Mouse (Mus musculus): ENCODE data around the gene Plxnb2. TPM values are rescaled to one million over a fixed set of nuclear protein-coding genes. Genes with fewer than 3 reads are reported as not detected.

Gene Plxnb2
- polyA plus RNA-seq, 1 experiment: 100 TPM

DNA sequence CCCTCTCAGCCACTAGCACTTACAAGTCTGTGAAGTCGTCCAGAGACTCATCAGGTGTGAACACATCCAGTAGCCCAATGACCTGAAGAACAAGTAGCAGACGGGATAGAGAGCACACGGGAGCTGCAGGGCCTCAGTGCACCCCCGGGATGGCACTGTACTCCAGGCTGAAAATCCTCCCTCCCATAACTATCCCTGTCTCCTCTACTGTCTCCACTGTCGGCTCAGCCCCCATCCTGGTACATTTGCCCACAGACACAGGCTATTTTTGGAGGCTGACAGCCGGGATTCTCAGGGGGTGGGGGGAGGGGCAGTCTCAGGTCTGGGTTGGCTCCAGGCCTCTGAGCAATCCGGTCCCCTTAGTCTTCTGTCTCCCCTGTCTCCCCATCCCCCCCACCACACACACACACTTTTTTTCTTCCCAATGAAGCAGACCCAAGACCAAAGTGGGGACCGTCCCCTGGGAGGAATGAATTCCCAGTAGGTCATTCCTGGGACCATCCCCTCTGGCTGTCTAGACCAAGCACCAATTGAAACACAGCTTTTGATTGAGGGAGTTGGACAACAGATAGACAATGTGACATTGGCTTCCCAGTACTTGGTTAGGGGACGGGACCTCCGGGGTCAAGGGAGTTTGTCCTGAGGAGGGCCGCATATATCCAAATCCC, 43.1 kb downstream of the Plxnb2 start:
- TF ChIP-seq FLI1 (IDR thresholded peaks at IDR 0.05; ENCODE audit: low read length): no peak
- peaks cover 89% of the 10 kb centered on the region for H3K27me3 ChIP-seq (replicated peaks)
- peaks cover 7% of the 10 kb centered on the region; the same call in 1 of the 2 replicates for H3K9me3 ChIP-seq
- peaks cover 16% of the 10 kb centered on the region for H3K4me1 ChIP-seq
- no peaks in the 10 kb centered on the region for H3K36me3 ChIP-seq (replicated peaks; ENCODE audit: low read length)
- no peak overlapping the region for H3K4me3 ChIP-seq (replicated peaks)

DNA sequence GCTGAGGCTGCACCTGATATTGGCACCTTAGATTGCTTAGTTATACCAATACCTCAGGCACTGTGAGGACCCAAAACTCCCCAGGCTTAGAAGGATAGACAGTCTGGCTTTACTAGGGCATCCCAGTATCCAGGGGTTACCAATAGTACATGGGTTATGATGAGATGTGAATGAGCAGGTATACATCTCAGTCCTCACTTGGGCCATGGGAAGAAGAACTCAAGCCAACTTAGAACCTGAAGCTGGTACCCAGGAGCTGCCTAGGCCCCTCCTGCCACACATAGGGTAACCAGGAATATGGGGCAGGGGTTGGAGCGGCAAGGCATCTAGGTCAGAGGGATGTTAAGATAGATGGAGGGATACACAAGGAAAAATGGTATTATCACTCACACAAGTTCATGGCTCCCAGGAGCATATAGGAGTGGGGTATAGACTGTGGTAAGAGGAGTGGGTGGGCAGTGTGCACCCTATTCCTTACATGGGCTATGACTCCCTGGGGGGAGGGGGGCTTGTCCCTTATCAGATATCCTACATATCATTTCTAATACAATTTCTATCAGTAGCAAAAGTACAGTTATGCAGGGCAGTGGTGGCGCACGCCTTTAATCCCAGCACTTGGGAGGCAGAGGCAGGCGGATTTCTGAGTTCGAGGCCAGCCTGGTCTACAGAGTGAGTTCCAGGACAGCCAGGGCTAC, 44.0 kb downstream of the Plxnb2 start:
- peaks cover 9% of the 10 kb centered on the region; the same call in 1 of the 2 replicates for H3K9me3 ChIP-seq
- no peak overlapping the region for H3K4me3 ChIP-seq (replicated peaks)
- no peaks in the 10 kb centered on the region for H3K36me3 ChIP-seq (replicated peaks; ENCODE audit: low read length)
- H3K4me1 ChIP-seq: peaks cover 23% of the 10 kb centered on the region
- peaks cover 89% of the 10 kb centered on the region for H3K27me3 ChIP-seq (replicated peaks)
- no peak for TF ChIP-seq GATA1 (IDR thresholded peaks at IDR 0.05; ENCODE audit: borderline replicate concordance, low read length)
- no peak for TF ChIP-seq FLI1 (IDR thresholded peaks at IDR 0.05; ENCODE audit: low read length)

DNA sequence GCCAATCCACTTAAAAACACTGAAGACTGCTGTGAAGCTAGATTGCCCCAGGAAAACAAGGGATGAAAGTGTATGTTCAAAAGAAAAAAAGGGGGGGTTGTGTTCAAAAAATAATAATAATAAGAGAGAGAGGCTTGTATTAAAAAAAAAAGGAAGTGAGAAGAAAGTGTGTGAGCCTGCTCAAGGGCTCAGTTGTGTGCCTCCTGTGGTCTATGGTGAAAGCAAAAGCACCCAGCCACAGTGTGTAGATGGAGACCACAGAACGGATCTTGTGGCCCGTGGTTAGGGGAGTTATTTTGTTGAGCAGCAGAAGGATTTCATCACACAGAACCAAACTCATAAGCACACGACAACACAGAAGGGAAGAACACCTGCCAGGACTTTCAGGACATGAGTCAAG, 49.3 kb downstream of the Plxnb2 start:
- Histone ChIP-seq H3K9me3 (peaks cover 9% of the 10 kb centered on the region; the same call in 1 of the 2 replicates), H3K4me3 (replicated peaks) (no peak overlapping the region), H3K4me1 (peaks cover 53% of the 10 kb centered on the region), H3K27me3 (replicated peaks) (peaks cover 57% of the 10 kb centered on the region), H3K36me3 (replicated peaks; ENCODE audit: low read length) (peaks cover 5% of the 10 kb centered on the region)
- no peak for TF ChIP-seq FLI1 (IDR thresholded peaks at IDR 0.05; ENCODE audit: low read length)
- TF ChIP-seq GATA1 (IDR thresholded peaks at IDR 0.05; ENCODE audit: borderline replicate concordance, low read length): no peak

DNA sequence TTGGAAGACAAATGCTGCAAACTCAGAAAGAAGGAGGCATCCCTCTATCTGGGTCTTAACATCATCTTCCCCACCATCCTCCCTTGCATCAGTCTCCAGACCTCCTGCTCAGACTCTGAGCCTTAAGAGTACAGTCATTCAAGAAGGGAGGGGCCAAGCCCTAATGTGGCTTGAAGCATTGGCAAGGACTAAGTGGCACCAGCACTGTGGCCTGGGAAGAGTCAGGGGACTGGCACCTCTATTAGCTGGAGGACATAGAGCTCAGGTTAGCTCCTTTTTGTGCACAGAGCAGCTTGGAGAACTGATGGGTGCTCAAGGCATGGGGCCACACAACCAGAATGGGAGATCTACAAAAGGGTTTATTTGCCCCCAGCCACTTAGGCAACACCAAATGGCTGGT, 50.3 kb downstream of the Plxnb2 start:
- Histone ChIP-seq H3K36me3 (replicated peaks; ENCODE audit: low read length) (peaks cover 14% of the 10 kb centered on the region), H3K27me3 (replicated peaks) (peaks cover 46% of the 10 kb centered on the region), H3K9me3 (peaks cover 9% of the 10 kb centered on the region; the same call in 1 of the 2 replicates), H3K4me3 (replicated peaks) (no peak overlapping the region), H3K4me1 (peaks cover 53% of the 10 kb centered on the region)
- TF ChIP-seq FLI1 (IDR thresholded peaks at IDR 0.05; ENCODE audit: low read length) (no peak), GATA1 (IDR thresholded peaks at IDR 0.05; ENCODE audit: borderline replicate concordance, low read length) (no peak)

DNA sequence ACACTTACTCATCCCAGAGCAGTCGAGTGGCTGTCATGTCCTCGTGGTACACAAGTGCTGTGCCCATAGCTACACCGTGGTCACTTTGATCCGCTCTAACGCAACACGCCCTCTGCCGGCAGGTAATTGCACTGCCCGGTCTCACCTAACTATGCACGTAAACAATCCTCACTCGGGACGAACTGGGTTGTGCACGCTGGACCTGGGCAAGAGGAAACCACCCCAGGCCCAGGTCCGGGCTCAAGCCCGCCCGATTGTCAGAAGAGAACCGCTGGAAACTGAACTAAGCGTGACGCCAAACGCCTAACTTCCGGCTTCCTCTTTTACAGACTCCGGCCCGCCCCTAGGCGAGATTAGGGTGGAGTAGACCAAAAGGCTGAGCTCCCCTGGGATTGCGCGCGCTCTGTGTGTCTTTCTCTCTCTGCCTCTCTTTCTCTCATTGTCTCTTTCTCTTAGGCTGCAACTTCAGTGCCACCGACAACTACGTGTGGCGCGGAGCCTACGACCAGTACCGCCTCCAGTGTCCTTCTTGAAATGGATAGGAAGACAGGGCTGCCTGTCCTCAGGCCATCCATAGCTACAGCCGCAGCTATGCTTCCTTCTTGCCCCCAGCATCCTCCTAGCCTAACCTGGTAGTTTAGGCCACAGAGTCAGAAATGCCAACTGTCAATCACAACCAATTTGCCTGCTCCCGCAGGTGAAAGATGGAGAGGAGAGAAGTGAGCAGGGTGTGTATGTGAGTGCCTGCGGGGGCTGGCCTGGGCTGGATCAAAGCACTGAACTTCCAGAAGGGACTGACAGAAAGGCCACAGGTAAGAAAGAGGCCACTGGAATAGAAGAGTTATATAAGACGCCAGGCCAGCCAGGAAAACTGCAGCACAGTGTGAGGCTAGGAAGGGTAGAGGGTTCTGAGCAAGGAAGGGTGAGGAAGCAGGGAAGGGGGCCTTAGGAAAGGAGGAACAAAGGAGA, 51.9 kb downstream of the Plxnb2 start, which contains the start of gene Hdac10:
Gene Hdac10 (minus strand): TSS at position 319 of the 969 bp plus-strand sequence.
- peaks cover 60% of the 10 kb centered on the region for H3K4me1 ChIP-seq
- H3K9me3 ChIP-seq: peaks cover 7% of the 10 kb centered on the region; the same call in 1 of the 2 replicates
- H3K4me3 ChIP-seq (replicated peaks): peak within 1 kb of the TSS; percentile 97
- TF ChIP-seq FLI1 (IDR thresholded peaks at IDR 0.05; ENCODE audit: low read length) (no peak), GATA1 (IDR thresholded peaks at IDR 0.05; ENCODE audit: borderline replicate concordance, low read length) (no peak)
- peaks cover 25% of the 10 kb centered on the region for H3K36me3 ChIP-seq (replicated peaks; ENCODE audit: low read length)
- peaks cover 37% of the 10 kb centered on the region for H3K27me3 ChIP-seq (replicated peaks)

DNA sequence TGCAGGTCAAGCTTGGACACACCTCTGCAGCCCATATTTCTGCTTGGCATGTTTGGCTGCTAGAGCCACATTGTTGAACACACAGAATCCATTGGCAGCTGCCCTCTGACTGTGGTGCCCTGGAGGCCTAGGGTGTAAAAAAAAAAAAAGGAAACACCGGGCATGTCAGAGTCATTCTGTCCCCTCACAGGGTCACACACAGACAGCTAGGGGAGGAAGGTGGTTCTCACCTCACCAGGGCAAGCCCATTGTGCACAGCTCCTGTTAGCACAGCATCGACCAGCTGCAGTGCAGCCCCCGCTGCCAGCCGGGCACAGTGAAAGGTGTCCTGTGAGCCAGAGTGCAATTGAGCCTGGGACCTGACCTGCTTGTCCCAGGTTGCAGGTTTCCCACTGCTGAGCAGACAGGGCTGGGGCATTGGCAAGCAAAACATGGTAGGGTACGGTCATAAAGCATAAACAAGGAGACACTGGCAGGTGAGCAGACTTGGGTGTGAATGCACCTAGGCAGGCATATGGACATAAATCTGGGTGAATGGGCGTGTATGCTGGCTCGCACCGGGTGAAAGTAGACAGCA, 53.1 kb downstream of the Plxnb2 start:
- no peak for TF ChIP-seq GATA1 (IDR thresholded peaks at IDR 0.05; ENCODE audit: borderline replicate concordance, low read length)
- no peak for TF ChIP-seq FLI1 (IDR thresholded peaks at IDR 0.05; ENCODE audit: low read length)
- Histone ChIP-seq H3K9me3 (0 out of 2 replicates have a peak, but pooled peaks cover 2% of the 10 kb centered on the region), H3K27me3 (replicated peaks) (peaks cover 28% of the 10 kb centered on the region), H3K4me1 (peaks cover 67% of the 10 kb centered on the region), H3K36me3 (replicated peaks; ENCODE audit: low read length) (peaks cover 25% of the 10 kb centered on the region), H3K4me3 (replicated peaks) (peak overlapping the region; percentile 97)

DNA sequence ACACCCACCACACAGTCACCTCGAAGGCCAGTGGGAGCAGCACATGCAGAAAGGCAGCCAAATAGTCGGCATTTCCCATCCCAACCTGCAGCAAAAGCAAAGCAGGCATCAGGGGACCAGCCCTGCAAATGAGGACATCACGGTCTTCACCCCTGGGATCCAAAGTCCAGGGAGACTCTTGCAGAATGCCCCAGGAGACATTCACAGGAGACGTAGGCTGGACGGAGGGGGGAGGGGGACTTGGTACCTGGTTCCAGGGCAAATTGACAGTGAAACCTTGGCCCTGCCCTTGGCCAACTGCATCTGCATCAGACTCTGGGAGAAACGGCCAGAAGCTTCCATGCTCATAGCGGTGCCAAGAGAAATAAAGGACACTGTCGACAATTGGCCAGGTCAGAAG, 54.0 kb downstream of the Plxnb2 start:
- Histone ChIP-seq H3K27me3 (replicated peaks) (peaks cover 19% of the 10 kb centered on the region), H3K9me3 (no peaks in the 10 kb centered on the region), H3K36me3 (replicated peaks; ENCODE audit: low read length) (peaks cover 25% of the 10 kb centered on the region), H3K4me3 (replicated peaks) (no peak overlapping the region), H3K4me1 (peaks cover 69% of the 10 kb centered on the region)
- TF ChIP-seq GATA1 (IDR thresholded peaks at IDR 0.05; ENCODE audit: borderline replicate concordance, low read length) (no peak), FLI1 (IDR thresholded peaks at IDR 0.05; ENCODE audit: low read length) (no peak)

DNA sequence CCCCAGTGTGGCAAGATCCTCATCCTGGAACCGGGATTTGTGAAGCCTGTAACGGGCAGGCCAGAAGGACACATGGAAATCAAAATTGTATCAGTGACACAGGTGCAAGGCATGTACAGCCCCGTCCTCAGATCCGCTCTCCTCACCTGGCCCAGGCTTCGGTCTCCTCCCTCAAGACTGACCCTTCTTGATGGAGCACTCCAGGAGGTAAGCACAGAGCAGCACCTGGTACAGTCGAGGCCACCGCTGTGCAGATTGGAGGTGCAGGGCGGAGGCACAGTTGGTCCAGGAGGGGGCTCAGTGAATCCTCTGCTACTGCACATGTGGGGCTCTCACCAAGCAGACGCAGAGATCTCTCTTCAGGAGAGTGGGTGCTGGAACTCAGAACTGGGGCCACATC, 55.2 kb downstream of the Plxnb2 start:
- H3K36me3 ChIP-seq (replicated peaks; ENCODE audit: low read length): peaks cover 31% of the 10 kb centered on the region
- no peaks in the 10 kb centered on the region for H3K9me3 ChIP-seq
- H3K4me3 ChIP-seq (replicated peaks): no peak overlapping the region
- H3K4me1 ChIP-seq: peaks cover 66% of the 10 kb centered on the region
- TF ChIP-seq GATA1 (IDR thresholded peaks at IDR 0.05; ENCODE audit: borderline replicate concordance, low read length): no peak
- peaks cover 10% of the 10 kb centered on the region for H3K27me3 ChIP-seq (replicated peaks)

DNA sequence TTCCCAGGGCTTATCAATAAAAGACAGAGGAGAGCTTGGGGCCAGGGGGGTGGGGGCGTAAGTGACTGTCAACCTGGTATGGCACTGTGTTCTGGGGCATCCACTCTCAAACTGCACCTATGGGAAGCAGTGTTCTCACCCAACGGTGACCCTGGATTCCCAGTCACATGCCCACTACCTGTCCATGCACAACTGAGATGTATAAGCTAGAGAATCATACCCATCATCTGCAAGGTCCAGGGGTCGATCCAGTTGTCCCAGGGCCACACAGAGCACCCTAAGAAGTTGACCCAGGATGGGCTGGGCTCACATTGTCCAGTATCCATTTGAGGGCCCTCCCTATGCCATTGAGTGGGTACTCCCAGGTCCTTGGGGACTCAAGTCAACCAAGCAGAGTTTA, 56.3 kb downstream of the Plxnb2 start:
- H3K4me1 ChIP-seq: peaks cover 67% of the 10 kb centered on the region
- H3K27me3 ChIP-seq (replicated peaks): no peaks in the 10 kb centered on the region
- TF ChIP-seq GATA1 (IDR thresholded peaks at IDR 0.05; ENCODE audit: borderline replicate concordance, low read length): no peak
- no peak for TF ChIP-seq FLI1 (IDR thresholded peaks at IDR 0.05; ENCODE audit: low read length)
- peaks cover 41% of the 10 kb centered on the region for H3K36me3 ChIP-seq (replicated peaks; ENCODE audit: low read length)
- no peaks in the 10 kb centered on the region for H3K9me3 ChIP-seq
- no peak overlapping the region for H3K4me3 ChIP-seq (replicated peaks)

Data from megakaryocyte, embryonic 14.5 days (primary cell).